Mouse (Mus musculus): ENCODE measurements around the gene Olfr750. TPM values are rescaled to one million over a fixed set of nuclear protein-coding genes. Genes with fewer than 3 reads are reported as not detected.

Olfr750 gene
- polyA plus RNA-seq (2015; fragmentation: Nextera tagmentation; extraction: Ambion mirVana): not detected in 2 replicates

DNA sequence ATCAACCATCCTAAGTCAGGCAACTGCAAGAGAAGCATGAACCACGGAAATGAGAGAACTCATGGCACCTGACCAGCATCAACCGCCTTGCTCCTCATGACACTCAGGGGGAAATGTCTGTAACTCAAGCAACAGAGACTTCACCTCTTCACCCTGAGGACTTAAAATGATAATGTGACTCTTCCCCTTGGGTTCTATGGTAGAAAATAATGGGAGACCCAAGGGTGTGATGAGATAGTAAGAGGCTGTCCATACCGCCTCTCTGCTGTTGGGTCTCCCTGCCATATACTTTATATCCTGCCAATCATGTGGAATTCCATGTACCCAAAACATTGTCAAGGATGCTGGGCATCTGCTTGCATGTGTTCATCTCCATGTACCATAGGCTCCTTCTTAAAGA lies at the start of gene Olfr750:
Gene Olfr750 (minus strand): TSS at position 101 of the 400 bp plus-strand sequence.

GRCm38 (mm10) chr14:51113916-51114560 lies 39.8 kb upstream of the Olfr750 start, which contains the start of gene Eddm3b:
Gene Eddm3b (plus strand): TSS chr14:51114426.

DNA sequence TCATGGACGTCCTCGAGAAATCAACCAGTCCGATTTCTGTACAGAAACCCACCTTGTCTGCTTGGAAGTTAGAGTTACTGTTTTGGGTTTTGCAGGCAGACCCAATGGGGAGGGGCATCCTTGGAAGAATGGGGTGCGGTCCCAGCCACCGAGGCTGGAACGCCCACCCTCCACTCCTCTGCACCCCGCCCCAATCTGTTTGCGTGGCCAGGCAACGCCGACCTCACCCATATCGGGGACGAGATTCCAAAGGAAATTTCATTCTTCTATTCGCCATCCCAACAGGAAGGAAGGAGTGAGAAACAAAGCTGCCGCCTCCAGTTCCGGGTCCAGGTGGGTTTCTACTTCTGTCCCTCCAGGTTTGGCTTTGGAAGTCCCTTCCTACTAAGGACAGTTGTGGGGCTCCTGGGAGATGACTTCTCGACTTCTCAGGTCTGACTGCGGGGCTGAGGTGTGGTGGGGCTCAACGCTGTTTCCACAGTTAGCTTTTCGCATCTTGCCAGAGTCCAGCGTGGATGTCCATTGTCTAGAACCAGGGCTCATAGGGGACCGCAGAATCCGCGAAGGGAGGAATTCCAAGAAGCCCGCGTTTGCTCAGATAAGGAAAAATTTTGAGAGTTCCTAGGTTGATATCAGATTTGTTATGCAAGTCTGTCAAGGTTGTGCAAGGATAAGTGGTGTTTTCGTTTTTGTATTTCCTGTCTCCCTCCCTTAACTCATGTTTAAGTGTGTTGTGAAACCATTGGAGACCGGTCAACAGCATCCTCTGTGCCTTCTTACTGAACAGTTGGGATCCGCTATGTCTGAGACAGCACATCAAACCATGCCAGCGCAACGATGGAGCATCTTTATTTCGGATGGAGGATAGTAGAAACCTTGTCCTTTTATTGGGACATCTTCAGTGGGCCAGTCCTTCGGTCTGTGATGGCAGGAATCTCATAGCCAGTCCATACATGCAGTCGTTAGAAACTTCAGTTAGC lies 17.0 kb upstream of the Olfr750 start, which contains the start of the genes Rnase4 and Ang:
Gene Rnase4 (plus strand): TSS at position 157 of the 980 bp plus-strand sequence.
Gene Ang (plus strand): TSS at position 230 of the 980 bp plus-strand sequence.

DNA sequence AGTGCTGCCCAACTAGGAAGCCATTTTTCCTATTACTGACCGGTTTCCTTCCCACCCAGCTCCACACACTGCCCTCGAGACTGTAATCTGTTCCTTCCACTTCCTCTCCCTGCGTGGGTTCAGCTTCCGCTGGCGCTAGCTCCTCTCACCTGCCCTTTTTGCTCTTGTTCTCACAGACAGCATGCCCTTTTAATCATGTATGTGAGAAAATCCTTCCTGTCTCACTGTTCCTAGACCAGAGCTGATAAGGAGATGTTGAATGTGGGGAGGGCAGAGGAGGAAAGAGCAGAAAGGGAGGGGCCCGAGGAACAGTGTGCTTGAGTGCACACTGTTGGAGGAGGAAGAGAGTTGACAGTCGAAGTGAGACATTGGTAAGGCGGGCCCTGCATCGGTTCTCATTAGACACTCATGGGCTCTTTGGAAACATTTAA lies 16.8 kb downstream of the Olfr750 start, which contains the start of gene Rnase12:
Gene Rnase12 (minus strand): TSS at position 261 of the 431 bp plus-strand sequence.

GRCm38 (mm10) chr14:51050063-51050462 lies 24.2 kb downstream of the Olfr750 start, which contains the start of gene Rnase11:
Gene Rnase11 (minus strand): TSS chr14:51050163.

GRCm38 (mm10) chr14:51041769-51042168 lies 32.5 kb downstream of the Olfr750 start, which contains the start of gene Rnase9:
Gene Rnase9 (minus strand): TSS chr14:51041869.

Other genes starting within 250 kb of the Olfr750 start
- 6.8 and 7.5 TPM in 2 replicates for gene Tep1, start 203.9 kb downstream of the Olfr750 start, polyA plus RNA-seq (2015; fragmentation: Nextera tagmentation; extraction: Ambion mirVana)
- 0.31 and 0.64 TPM in 2 replicates for gene Klhl33, start 176.9 kb downstream of the Olfr750 start, polyA plus RNA-seq (2015; fragmentation: Nextera tagmentation; extraction: Ambion mirVana)
- 78.2 and 87.5 TPM in 2 replicates for gene Osgep, start 149.5 kb downstream of the Olfr750 start, polyA plus RNA-seq (2015; fragmentation: Nextera tagmentation; extraction: Ambion mirVana)
- gene Apex1, start 149.5 kb downstream of the Olfr750 start, polyA plus RNA-seq (2015; fragmentation: Nextera tagmentation; extraction: Ambion mirVana): 91.5 and 98.7 TPM in 2 replicates
- gene Pip4p1, start 143.6 kb downstream of the Olfr750 start, polyA plus RNA-seq (2015; fragmentation: Nextera tagmentation; extraction: Ambion mirVana): 32.4 and 42.5 TPM in 2 replicates
- gene Pnp, start 143.4 kb downstream of the Olfr750 start, polyA plus RNA-seq (2015; fragmentation: Nextera tagmentation; extraction: Ambion mirVana): 46.9 and 49.2 TPM in 2 replicates
- gene Gm49342, start 129.9 kb downstream of the Olfr750 start, polyA plus RNA-seq (2015; fragmentation: Nextera tagmentation; extraction: Ambion mirVana): not detected in 2 replicates
- 0.75 and 1.3 TPM in 2 replicates for gene Pnp2, start 118.4 kb downstream of the Olfr750 start, polyA plus RNA-seq (2015; fragmentation: Nextera tagmentation; extraction: Ambion mirVana)
- 0.21 TPM in 1 of 2 replicates, not detected in the other for gene Rnase10, start 66.7 kb downstream of the Olfr750 start, polyA plus RNA-seq (2015; fragmentation: Nextera tagmentation; extraction: Ambion mirVana)
- gene Rnase9, start 32.6 kb downstream of the Olfr750 start, polyA plus RNA-seq (2015; fragmentation: Nextera tagmentation; extraction: Ambion mirVana): not detected in 2 replicates
- not detected in 2 replicates for gene Rnase11, start 24.3 kb downstream of the Olfr750 start, polyA plus RNA-seq (2015; fragmentation: Nextera tagmentation; extraction: Ambion mirVana)
- gene Rnase12, start 16.8 kb downstream of the Olfr750 start, polyA plus RNA-seq (2015; fragmentation: Nextera tagmentation; extraction: Ambion mirVana): 0.19 and 0.34 TPM in 2 replicates
- gene Rnase4, start 16.6 kb upstream of the Olfr750 start, polyA plus RNA-seq (2015; fragmentation: Nextera tagmentation; extraction: Ambion mirVana): 97.5 and 101 TPM in 2 replicates
- gene Ang, start 16.7 kb upstream of the Olfr750 start, polyA plus RNA-seq (2015; fragmentation: Nextera tagmentation; extraction: Ambion mirVana): 12.3 and 13.3 TPM in 2 replicates
- not detected in 2 replicates for gene Eddm3b, start 40.0 kb upstream of the Olfr750 start, polyA plus RNA-seq (2015; fragmentation: Nextera tagmentation; extraction: Ambion mirVana)
- gene Rnase6, start 49.5 kb upstream of the Olfr750 start, polyA plus RNA-seq (2015; fragmentation: Nextera tagmentation; extraction: Ambion mirVana): 0.46 and 1.8 TPM in 2 replicates
- gene Rnase1, start 72.3 kb upstream of the Olfr750 start, polyA plus RNA-seq (2015; fragmentation: Nextera tagmentation; extraction: Ambion mirVana): not detected in 2 replicates
- not detected in 2 replicates for gene Rnase2b, start 87.8 kb upstream of the Olfr750 start, polyA plus RNA-seq (2015; fragmentation: Nextera tagmentation; extraction: Ambion mirVana)
- not detected in 2 replicates for gene Ang2, start 124.7 kb upstream of the Olfr750 start, polyA plus RNA-seq (2015; fragmentation: Nextera tagmentation; extraction: Ambion mirVana)
- gene Ear14, start 129.0 kb upstream of the Olfr750 start, polyA plus RNA-seq (2015; fragmentation: Nextera tagmentation; extraction: Ambion mirVana): not detected in 2 replicates
- not detected in 2 replicates for gene Rnase2a, start 181.7 kb upstream of the Olfr750 start, polyA plus RNA-seq (2015; fragmentation: Nextera tagmentation; extraction: Ambion mirVana)